Mouse (Mus musculus) lung, embryonic 16.5 days (tissue): ENCODE data around the gene Nhsl1. TPM values are rescaled to one million over a fixed set of nuclear protein-coding genes. Genes with fewer than 3 reads are reported as not detected.
A peak's percentile ranks its signal among the peaks of the same experiment; 100 is the strongest.

ENCODE experiments used
- ATAC-seq: fragments of 200-750 bp; cut with Nextera tagmentation; 2 replicates; pipeline ENCODE4 v1.8.0; 2017; ENCODE audit warnings: low read depth, mild to moderate bottlenecking, moderate library complexity
- H3K27ac ChIP-seq: fragments of 300-500 bp; sonication (generic); 2 replicates; pipeline ENCODE4 v1.5.1; 2014; ENCODE audit warnings: mild to moderate bottlenecking, control low read depth, low read length
- H3K27me3 ChIP-seq: fragments of 300-500 bp; sonication (generic); 2 replicates; pipeline ENCODE4 v1.6.1; 2014; ENCODE audit warnings: low read depth, low read length, mixed read lengths; ENCODE audit not compliant: control insufficient read depth, insufficient read depth
- H3K36me3 ChIP-seq: fragments of 300-500 bp; sonication (generic); 2 replicates; pipeline ENCODE4 v1.6.1; 2014; ENCODE audit warnings: low read length; ENCODE audit not compliant: control insufficient read depth, insufficient read depth
- H3K4me1 ChIP-seq: fragments of 300-500 bp; sonication (generic); replicated peaks from 2 replicates; pipeline ENCODE4 v1.6.1; 2014; ENCODE audit warnings: low read length, mixed read lengths; ENCODE audit not compliant: control insufficient read depth, insufficient read depth
- H3K4me2 ChIP-seq: fragments of 300-500 bp; sonication (generic); 2 replicates; pipeline ENCODE4 v1.6.1; 2014; ENCODE audit warnings: low read depth, low read length, control low read depth
- H3K4me3 ChIP-seq: fragments of 300-500 bp; sonication (generic); 2 replicates; pipeline ENCODE4 v1.5.1; 2014; ENCODE audit warnings: mild to moderate bottlenecking, low read length, control low read depth
- H3K9ac ChIP-seq: fragments of 300-500 bp; sonication (generic); 2 replicates; pipeline ENCODE4 v1.6.1; 2014; ENCODE audit warnings: low read length, control low read depth
- H3K9me3 ChIP-seq: fragments of 300-500 bp; sonication (generic); 2 replicates; pipeline ENCODE4 v1.6.1; 2016; ENCODE audit warnings: low read length; ENCODE audit not compliant: control insufficient read depth
- WGBS: fragments of 180-500 bp; shearing (Covaris S2); extraction: QIAGEN DNeasy Blood & Tissue Kit; methylation state at CpG from one replicate; pipeline ENCODE4 v1.1.7; 2014; 5-methylcytosine and 5-hydroxymethylcytosine counted together
- polyA plus RNA-seq: library from polyadenylated mRNA; unstranded; fragments of >200 nt; fragmentation: Nextera tagmentation; extraction: Ambion mirVana; gene quantifications from 2 replicates; pipeline ENCODE4 v1.2.1, GENCODE M21; 2015

Nhsl1 gene
- polyA plus RNA-seq, 1 experiment from 2014 or later = 4.6 TPM

DNA sequence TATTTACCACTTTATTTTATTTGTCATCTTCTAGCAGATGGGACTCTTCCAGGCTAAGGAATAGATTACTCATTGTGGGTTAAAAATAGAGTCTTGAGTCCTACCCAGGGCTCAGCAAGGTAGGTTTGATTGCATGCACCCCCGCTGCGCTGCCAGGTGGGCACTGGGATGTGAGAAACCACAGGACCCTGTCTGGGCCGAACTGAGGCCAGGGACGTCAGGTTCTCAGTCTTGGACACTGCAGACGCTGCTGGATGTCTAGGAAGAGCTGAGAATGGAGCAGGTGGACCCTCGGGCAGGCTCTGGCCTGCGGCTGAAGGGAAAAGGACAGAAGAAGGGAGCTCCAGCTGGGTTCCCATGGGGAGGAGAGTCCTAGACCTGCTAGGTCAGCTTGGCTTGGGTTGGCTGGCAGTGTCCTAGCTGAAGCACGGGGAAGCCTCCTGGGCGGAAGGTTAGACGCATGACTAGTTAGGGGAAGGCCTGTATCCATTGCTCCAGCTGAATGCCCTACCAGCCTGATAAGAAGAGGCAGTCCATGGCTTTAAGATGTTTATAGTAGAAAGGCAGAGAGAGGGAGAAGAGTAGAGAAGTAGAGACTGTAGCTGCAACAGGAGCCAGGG is 136.6 kb downstream of the Nhsl1 start:
- WGBS = 95% methylated on average over 10 of the region's 10 CpGs
- no peaks in the 10 kb centered on the region for H3K4me1 ChIP-seq
- no peak for ATAC-seq

DNA sequence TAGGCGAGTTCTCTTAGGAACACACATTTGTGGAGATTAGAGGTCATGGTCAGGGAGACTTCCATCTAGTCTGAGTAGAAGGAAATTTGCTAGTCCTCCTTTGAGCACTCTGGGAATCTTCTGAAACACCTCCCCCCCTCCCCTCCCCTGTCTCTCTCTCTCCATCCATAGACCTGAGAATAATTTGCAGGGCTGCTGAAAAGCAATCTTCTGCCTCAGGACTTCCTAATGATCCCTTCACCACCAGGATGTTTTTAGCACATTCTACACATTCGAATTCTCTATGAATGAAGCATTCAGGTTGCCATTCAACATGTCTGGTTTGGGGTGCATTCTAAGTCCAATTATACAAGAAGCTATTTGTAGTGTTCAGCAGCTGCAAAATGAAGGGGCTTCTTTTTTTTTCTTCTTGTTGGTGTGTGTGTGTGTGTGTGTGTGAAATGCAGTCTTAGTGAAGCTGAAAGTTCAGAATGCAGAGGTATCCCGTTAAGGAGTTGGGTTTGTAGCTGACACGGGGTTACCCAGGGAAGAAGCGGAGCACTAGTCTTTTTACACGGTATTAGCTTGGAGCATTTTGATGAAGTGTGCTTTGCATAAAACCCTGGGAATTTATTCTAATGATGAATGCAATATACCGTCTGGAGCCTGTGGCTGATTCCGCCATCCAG is 139.2 kb downstream of the Nhsl1 start:
- Histone ChIP-seq H3K27ac (no peak overlapping the region), H3K9me3 (no peaks in the 10 kb centered on the region), H3K4me1 (no peaks in the 10 kb centered on the region), H3K4me2 (no peak overlapping the region), H3K36me3 (no peaks in the 10 kb centered on the region), H3K9ac (no peak overlapping the region), H3K27me3 (no peaks in the 10 kb centered on the region), H3K4me3 (no peak overlapping the region)
- 71% methylated on average over 8 of the region's 8 CpGs for WGBS
- ATAC-seq = no peak

More for the DNA sequence above, 136.6 kb downstream of the Nhsl1 start:
- H3K27me3 ChIP-seq = no peaks in the 10 kb centered on the region
- no peak overlapping the region for H3K9ac ChIP-seq
- H3K4me2 ChIP-seq = no peak overlapping the region
- no peaks in the 10 kb centered on the region for H3K36me3 ChIP-seq
- H3K9me3 ChIP-seq = no peaks in the 10 kb centered on the region
- no peak overlapping the region for H3K4me3 ChIP-seq
- no peak overlapping the region for H3K27ac ChIP-seq

DNA sequence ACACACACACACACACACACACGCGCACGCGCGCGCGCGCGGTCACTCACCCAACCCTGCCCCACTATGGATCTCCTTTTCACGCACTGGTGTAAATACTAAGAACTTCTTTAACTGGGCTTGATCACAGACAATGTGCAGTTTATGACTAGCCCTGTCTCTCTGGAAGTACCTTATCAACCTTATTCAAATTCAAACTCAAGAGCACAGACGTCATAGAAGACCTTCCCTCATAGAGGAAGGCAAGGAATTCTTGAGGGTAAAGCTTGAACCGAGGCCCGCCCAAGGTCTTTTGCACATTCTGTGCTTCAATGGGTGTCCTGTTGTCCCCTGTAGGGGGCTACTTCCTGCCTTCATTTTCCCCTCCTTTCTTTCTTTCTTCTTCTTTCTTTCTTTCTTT is 142.6 kb downstream of the Nhsl1 start:
- Histone ChIP-seq H3K9me3 (no peaks in the 10 kb centered on the region), H3K36me3 (no peaks in the 10 kb centered on the region), H3K27me3 (no peaks in the 10 kb centered on the region), H3K9ac (no peak overlapping the region), H3K4me1 (no peaks in the 10 kb centered on the region), H3K4me3 (no peak overlapping the region), H3K4me2 (no peak overlapping the region), H3K27ac (no peak overlapping the region)
- ATAC-seq = no peak
- WGBS = 89% methylated on average over 13 of the region's 13 CpGs

DNA sequence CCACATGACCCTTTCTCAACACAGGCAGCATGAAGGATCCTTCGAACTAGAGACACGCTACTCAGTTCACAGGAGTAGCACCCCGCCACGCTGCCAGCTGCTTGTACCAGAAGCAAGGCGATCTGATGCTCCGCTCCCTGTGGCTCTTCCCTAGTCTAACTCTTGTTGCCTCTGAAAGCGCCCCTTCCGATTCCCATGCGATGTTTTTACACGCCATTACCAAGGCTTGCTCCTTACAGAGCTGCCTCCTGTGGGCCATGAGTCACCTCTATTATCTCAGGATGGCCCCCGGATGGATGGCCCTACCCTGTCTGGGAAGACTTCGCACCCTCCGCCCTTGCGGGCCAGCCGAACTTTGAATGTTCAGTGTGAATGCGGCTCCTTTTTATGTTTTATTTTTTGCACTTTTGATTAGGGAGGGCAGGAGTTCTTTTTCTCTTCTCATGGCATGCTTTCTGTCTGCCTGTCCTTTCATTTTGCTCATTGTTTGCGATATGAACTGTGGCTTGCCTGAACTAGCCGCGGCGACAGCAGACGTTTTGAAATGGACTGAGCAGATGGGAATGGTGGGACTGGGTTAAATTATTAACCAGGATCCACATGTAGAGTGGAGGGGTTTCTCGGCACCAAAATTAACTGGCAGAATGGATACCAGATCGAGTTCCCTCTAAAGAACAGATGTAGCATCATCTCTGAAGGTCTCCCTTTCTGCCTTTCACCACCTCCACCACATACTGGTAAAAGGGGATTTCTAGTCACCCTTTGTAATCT is 144.5 kb downstream of the Nhsl1 start:
- no peaks in the 10 kb centered on the region for H3K27me3 ChIP-seq
- H3K4me1 ChIP-seq = no peaks in the 10 kb centered on the region
- no peaks in the 10 kb centered on the region for H3K9me3 ChIP-seq
- no peaks in the 10 kb centered on the region for H3K36me3 ChIP-seq
- 69% methylated on average over 23 of the region's 23 CpGs for WGBS
- H3K4me3 ChIP-seq = no peak overlapping the region
- no peak overlapping the region for H3K4me2 ChIP-seq
- ATAC-seq = no peak
- H3K27ac ChIP-seq = no peak overlapping the region
- H3K9ac ChIP-seq = no peak overlapping the region

DNA sequence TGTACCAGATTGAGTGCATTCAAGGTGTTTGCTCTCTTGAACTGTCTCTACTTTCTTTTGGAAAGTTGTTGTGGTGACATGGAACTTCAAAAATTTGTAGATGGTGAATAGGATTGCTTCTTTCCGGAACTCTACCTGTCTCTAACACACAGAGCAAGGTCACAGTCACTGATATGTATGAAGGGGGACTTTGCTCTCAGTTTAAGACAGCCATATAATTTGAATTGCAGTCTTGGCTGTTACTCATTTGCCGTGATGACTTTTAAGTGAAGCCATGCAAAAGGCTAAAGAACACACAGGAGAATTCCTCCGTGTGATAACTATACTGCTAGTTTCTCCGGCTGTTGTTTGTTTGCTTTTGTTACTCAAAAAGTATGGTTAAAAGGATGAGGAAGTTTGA is 149.6 kb downstream of the Nhsl1 start:
- H3K4me2 ChIP-seq = no peak overlapping the region
- 44% methylated on average over 4 of the region's 4 CpGs for WGBS

DNA sequence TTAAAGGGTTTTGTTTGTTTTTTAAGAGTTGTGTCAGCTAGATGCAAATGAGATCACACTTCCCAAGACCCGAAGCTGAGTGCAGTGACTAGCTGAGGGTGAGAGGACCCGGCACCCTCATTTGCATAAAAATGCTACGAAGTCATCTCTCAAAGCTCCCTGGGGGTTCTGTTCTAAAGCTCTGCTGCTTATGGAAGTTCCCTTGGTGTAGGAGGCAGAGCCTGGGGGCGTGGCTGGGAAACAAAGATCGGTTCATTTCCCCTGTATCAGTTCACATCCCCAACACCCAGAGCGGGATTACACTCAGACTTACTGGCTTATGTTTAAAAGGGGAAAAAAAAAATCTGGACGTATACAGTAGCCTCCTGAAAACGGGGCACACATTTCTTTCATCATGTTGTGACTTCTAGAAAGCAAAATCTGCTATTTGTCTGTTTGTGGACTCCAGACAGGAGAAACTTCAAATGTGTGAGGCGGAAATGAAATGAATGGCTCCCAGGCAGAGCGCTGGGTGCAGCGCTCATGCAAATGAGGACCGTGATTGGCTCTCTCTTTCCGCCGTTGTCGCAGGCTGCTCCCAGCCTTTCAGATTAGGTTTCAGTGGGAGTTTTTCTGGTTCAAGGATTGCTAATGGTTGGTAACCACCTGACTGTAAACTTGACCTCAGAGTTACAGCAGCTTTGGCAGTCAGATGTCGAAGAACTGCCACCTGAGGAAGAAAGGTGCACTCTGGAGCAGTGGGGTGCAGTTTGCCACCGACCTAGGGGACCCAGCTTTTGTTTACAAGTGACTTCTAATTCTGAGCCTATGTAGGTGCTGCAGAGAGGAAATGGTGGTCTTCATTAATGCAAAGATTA is 150.7 kb downstream of the Nhsl1 start:
- peaks cover 6% of the 10 kb centered on the region; the same call in 1 of the 2 replicates for H3K4me1 ChIP-seq
- H3K36me3 ChIP-seq = no peaks in the 10 kb centered on the region
- H3K9me3 ChIP-seq = no peaks in the 10 kb centered on the region
- H3K4me3 ChIP-seq = peak overlapping the region; percentile 27
- H3K9ac ChIP-seq = no peak overlapping the region
- ATAC-seq = 0 out of 2 replicates have a peak, but pooled peaks have one; percentile 31
- H3K27ac ChIP-seq = no peak overlapping the region
- H3K27me3 ChIP-seq = no peaks in the 10 kb centered on the region
- WGBS = 5% methylated on average over 17 of the region's 17 CpGs
- H3K4me2 ChIP-seq = peak overlapping the region; percentile 52

More for the DNA sequence above, 149.6 kb downstream of the Nhsl1 start:
- Histone ChIP-seq H3K36me3 (no peaks in the 10 kb centered on the region), H3K27me3 (no peaks in the 10 kb centered on the region), H3K4me3 (no peak overlapping the region), H3K9ac (no peak overlapping the region), H3K9me3 (no peaks in the 10 kb centered on the region), H3K4me1 (peaks cover 6% of the 10 kb centered on the region; the same call in 1 of the 2 replicates), H3K27ac (no peak overlapping the region)
- ATAC-seq = no peak

DNA sequence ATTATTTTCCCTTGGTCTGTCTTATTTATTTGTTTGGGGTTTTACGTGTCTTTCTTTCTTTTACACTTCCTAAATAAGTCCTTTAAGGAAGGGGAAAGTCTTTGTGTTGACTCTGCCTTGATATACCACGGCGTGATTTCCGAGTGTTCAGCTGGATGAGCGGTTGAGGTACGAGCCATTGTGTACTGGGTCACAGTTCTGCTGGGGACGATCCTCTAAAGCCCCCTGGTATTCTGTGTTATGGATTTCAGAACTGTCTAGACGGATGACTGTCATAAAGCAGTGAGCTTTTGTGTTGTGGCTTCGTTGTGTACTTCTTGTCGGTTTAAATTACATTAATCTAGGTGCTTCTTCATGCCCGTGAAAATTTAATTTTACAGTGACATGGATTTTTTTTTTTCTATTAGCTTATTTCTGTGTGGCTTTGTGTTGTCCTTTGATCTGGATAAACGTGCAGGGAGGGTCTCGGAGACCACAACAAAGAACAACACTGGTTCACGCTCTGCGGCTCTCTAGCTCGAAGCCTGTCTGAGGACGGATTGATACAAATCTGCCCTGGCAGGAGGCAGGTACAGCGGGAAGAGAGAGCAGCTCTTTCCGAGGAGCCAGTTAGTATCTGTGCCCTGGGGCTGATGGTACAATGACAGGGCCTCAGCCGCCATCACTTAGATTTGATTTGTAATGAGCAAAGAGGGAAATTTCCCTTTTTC is 151.7 kb downstream of the Nhsl1 start:
- WGBS = 69% methylated on average over 20 of the region's 20 CpGs
- no peak overlapping the region for H3K27ac ChIP-seq
- H3K27me3 ChIP-seq = no peaks in the 10 kb centered on the region
- no peak for ATAC-seq
- no peak overlapping the region for H3K4me2 ChIP-seq
- H3K36me3 ChIP-seq = no peaks in the 10 kb centered on the region
- H3K4me1 ChIP-seq = peaks cover 6% of the 10 kb centered on the region; the same call in 1 of the 2 replicates
- H3K9ac ChIP-seq = no peak overlapping the region
- H3K4me3 ChIP-seq = no peak overlapping the region
- H3K9me3 ChIP-seq = no peaks in the 10 kb centered on the region

DNA sequence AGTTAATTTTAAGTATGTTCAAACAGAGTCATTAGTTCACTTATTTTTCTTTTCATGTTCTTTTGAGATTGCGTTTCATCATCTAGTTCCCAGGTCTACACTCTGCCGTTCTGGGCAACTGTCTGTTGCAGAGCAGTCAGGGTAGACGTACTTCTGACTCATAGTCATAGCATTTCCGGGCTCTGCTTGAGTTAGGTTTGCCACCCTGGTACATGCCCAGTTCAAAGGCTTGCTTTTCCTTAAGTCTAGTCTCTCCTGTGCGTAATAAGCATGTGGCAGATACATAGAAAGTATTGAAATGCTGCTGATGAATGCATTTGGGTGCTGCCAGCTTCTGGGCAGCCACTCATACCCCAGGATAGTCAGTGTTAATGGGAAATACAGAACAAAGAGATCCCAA is 152.9 kb downstream of the Nhsl1 start:
- Histone ChIP-seq H3K27ac (no peak overlapping the region), H3K4me2 (no peak overlapping the region), H3K4me3 (no peak overlapping the region), H3K9ac (no peak overlapping the region), H3K9me3 (no peaks in the 10 kb centered on the region), H3K36me3 (no peaks in the 10 kb centered on the region), H3K4me1 (peaks cover 6% of the 10 kb centered on the region; the same call in 1 of the 2 replicates), H3K27me3 (no peaks in the 10 kb centered on the region)
- 90% methylated on average over 5 of the region's 5 CpGs for WGBS
- no peak for ATAC-seq
